Mouse (Mus musculus) c-Kit-positive CD71-positive TER-119-positive erythroid progenitor cells, embryonic 14.5 days (primary cell): ENCODE measurements around the gene Casq2.
A peak's percentile ranks its signal among the peaks of the same experiment; 100 is the strongest.
"Not testable (repeated sequence)": the region's sequence is repeated elsewhere in the genome, so short reads cannot be mapped to it uniquely, and the experiment has no call there.

Experiments
- DNase-seq: peaks from one replicate; pipeline ENCODE4 v3.0.0-alpha.2; 2013; ENCODE audit warnings: low spot score

Casq2 gene

DNA sequence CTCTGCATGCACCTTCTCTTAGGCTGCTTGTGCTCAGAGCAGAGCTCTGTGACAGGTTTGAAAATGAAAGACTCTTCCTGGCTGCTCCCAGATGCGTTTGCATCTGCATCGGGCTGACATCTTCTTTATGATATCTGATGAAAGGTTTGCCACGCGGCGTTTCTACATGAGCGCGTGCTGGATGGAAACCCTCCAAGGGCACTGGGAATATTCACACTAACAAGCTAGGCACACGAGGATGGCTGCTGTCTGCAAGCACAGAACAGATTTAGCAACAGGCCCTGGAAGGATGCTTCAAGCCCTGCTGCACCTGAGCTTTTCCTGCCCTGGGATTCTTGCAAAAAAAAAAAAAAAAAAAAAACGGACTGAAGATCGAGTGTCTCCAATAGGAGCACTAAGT lies 50.9 kb downstream of the Casq2 start:
- DNase-seq, result no peak

GRCm38 (mm10) chr3:102138899-102139298 lies 52.7 kb downstream of the Casq2 start:
- no peak for DNase-seq

DNA sequence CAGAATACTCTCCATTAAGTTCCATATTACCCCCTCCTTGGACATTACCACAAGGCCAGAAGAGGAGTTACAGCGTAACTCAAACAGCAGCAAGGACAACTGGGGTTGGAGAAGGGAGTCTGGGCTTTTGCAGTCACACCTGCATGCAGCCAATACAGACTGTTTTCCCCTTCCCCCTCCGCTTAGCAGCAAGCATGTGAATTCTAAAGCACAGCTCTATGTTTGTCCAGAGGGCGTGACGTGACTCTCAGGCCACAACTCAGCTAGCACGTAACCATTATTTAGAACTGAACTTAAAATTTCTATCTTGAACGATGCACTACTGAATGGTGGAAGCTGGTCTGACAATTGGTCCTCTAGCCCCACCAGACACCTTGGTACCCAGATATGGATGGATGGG lies 54.4 kb downstream of the Casq2 start:
- no peak for DNase-seq

- DNase-seq, result no peak
Measured at GRCm38 (mm10) chr3:102141451-102141850, 55.2 kb downstream of the Casq2 start.

DNA sequence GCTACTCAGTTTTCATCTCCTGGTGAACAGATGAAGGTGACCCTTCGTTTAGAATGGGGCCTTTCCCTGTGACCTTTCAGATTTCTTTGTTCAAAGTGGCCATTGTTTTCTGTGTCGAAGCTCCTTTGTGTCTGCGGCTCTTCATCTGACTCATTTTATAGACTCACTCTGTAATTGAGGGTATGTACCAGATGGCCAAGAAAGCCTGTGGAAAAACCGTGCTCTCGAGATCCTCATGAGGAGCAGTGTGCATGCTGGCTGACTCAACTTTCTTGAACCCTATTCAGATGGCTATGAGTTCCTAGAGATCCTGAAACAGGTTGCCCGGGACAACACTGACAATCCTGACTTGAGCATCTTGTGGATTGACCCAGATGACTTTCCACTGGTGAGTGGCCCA lies 55.7 kb downstream of the Casq2 start:
- no peak for DNase-seq

DNA sequence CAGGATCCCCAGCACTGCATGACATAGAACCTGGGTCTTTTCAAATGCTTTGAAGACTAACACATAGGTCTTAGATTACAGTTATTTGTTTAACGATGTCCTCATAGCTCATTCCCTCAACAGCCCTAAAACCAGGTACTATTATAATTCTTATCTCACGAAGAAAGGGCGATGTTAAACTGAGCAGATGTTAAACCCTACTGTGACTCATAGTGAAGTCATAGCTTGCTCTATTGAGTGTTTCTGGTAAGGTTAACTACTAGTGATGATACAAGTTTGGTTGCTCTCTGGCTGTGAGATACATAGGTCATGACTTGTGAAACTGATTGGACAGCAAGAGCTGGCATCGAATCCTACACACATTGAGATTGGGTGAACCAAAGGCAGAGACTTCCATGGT lies 56.7 kb downstream of the Casq2 start:
- DNase-seq, result no peak

DNA sequence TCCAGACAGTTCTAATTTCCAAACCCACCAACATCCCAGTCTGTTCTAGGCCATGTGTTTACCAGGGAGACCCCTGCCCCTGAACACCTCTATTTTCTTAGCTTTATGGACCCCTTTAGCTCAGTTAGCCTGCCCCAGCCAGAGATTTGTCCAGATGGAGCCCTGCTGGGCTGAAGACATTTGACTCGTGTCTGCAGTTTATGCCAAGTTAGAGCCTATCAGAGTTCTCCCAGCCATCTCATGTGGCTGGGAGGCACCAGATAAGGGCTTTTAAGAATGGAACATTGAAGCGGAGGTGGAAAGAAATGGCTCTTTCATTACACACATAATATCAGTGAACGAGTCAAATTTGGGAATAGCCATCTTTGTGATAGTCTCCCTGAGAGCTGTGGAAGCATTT lies 57.3 kb downstream of the Casq2 start:
- DNase-seq, result peak; percentile 78

DNA sequence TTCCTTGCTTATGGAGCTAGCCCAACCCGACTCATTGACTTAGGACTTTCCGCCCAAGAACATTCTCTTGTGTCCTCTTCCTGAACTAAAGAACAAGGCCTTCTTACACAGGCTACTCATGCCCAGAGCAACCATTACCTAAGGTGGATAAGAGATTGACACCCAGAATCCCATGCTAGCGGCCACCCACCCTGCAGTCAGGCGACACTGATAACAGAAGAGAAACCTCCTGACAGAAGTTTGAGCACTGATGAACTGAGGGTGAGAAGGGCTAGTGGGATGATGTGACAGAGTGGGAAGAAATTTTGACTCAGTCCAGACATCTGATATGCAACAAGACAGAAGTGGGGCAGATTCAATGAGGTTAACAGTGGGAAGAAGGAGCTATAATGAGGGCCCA lies 58.2 kb downstream of the Casq2 start:
- DNase-seq, result peak; percentile 71

DNA sequence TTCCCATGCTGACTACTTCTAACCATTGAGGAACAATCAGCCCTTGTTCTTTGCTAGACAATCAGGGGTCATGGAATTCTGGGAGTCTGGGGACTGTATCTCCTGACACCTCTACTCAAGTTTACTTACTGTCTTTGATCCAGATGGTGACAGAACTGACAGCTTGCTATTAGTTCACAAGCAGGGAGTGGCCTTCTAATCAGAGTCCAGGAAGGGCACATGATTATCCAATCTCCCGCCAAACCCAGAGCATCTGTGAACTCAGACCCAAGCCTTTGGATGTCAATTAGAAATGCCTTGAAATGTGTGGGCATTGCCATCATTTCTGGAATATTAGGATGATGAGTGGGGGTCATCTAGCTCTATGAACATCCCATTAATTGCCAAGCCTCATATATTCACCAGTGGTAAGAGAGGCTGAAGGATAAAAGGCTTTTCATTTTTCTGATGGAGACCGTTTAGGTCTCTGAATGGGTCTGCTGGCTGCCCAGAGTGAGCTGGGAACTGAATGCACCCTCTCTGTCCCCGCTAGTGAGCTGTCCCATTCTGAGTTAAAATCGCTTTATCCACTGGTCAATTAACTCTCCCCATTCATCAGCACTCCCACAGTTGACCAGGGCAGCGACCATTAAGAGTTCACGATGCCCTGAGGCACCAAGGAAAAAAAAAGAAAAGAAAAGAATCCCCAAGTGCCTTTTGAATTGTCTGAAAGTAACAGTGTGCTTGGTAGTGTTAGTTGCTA lies 59.6 kb downstream of the Casq2 start:
- peak; percentile 57 for DNase-seq

DNA sequence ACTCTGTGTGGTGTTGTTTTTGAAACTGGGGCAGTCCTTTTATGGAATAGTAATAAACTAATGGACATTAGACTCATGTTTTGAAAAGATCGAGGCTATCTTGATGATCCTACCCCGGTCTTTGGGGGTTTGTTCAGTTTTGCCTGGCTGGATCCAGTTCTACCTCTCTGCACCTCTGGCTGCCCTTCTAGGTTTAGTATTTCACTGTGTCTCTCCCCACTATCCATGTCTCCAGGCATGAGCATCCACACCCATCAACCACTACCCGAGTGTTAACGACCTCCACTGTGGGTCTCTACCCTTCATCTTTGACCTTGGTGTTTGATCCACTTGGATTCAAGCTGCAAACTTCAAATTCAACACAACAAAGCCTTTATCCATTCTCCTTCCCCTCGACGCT lies 60.2 kb downstream of the Casq2 start:
- no peak for DNase-seq

GRCm38 (mm10) chr3:102147189-102147588 lies 61.0 kb downstream of the Casq2 start:
- DNase-seq, result no peak

- DNase-seq, result no peak
Measured at GRCm38 (mm10) chr3:102149941-102150340, 63.7 kb downstream of the Casq2 start.

DNA sequence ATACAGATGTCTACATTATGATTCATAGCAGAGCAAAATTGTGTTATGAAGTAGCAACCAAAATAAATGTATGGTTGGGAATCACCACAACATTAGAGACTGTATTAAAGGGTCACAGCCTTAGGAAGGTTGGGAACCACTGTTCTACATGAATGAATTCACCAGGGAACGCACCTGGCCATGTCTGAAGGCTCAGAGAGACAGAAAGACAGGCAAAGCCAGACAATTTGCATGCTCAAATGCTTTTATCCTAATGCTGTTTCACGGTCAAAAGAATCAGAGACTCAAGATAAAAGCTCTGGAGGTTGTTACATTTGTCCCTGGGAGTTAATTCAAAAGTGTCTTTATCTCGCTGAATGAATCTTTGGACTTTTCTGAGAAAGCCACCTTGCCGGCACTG lies 65.6 kb downstream of the Casq2 start:
- DNase-seq, result no peak

DNA sequence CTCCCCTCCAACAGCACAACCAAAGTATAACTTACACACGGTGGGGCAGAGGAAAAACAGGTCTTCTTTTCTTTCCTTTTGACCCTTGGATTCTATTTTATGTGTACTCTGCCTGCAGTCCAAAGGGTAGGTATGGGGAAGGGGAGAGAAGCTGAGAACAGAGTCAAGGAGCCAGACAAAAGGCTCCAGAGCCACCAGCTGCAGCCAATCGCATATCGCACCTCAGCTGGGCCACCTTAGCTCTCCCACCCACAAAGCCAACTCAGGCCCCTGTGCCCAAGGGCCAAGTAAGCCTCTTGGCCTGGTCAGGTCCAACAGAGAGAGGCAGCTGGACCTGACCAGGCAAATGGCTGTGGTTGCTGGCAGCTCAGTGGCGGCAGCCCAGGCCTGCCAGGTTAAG lies 66.3 kb downstream of the Casq2 start:
- no peak for DNase-seq

DNA sequence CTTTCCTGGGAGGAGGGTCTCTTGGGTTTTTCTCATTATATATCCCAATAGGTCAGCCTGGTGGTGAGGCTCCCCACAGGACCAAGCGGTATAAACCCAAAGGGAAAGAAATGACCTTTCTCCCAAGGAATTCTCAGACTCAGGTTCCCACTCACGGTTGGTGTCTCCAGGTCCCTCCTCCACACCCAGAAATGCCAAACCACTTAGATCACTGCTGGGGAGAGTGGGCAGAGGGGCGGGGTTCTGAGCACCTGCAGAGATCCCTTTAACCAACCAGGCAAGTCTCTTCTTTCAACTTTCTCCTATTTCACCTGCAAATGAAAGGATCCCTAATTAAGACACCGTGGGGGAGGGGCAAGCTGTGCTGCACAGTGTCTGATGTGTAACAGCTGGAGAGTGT lies 66.7 kb downstream of the Casq2 start:
- no peak for DNase-seq

DNA sequence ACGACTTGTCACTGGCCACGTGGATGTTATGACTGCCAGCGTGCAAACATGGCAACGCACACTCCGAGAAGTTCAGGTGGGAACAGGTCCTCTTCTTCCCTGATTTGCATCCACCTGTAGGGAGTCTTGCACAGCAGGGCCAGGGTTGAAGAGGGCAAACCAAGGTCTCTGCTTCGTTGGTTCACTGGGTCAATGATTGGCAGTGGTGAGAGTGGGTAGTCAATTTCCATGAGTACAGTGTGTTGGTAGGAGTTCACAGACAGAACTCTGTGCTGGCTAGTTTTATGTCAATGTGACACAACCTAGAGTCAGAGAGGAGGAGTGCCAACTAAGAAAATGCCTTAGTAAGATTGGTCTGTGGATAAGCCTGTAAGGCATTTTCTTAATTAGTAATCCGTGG lies 67.9 kb downstream of the Casq2 start:
- no peak for DNase-seq

GRCm38 (mm10) chr3:102156737-102157136 lies 70.5 kb downstream of the Casq2 start:
- DNase-seq, result no peak

DNA sequence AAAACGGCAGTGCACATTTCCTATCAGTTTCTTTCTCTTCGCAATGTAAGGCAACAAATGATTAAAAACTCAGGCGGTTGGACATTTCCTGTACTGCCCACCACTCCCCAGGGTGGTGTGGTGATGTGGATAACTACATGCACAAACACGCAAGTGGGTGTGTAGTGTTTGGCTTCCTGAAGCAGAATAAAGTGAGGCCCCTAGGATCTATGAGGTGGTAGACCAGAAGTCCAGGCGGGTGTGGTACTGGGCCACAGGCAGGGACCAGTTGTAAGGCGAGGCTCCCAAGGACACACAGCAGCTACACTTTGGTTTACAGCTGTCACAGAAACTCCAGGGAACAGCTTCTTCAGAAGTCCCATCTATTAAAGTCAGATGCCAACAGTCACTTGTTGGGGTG lies 71.4 kb downstream of the Casq2 start:
- no peak for DNase-seq

DNA sequence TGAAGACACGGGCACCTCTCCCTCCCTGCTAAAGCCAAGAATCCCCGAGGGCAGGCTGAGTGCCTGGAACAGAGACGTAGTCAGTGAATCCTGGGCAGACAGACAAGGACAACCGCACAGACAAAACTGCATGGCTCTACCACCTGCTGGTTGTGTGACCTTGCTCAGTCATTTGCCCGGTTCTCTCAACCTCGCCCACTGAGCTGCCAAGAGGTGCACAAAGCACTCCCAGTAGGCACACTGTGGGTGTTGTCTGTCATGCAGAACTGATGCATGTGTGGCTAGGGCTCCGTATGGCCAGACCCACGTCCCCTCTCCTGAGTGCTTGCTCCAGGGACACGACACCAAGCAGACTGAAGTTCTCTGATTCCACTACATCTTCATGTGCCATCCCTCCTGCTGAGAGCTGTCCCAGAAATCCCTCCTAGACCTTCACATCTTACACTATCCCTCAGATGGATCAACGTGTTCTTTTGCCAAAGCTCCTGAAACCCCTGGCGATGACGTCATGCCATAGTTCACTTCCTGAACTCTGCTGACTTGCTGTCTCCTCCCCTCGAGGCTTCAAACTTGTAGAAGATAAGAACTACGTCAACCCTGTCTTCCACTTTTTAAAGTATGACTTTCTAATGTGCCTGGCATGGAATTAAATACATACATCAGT lies 72.7 kb downstream of the Casq2 start:
- DNase-seq, result no peak

GRCm38 (mm10) chr3:102159423-102160325 lies 73.5 kb downstream of the Casq2 start:
- DNase-seq, result no peak

DNA sequence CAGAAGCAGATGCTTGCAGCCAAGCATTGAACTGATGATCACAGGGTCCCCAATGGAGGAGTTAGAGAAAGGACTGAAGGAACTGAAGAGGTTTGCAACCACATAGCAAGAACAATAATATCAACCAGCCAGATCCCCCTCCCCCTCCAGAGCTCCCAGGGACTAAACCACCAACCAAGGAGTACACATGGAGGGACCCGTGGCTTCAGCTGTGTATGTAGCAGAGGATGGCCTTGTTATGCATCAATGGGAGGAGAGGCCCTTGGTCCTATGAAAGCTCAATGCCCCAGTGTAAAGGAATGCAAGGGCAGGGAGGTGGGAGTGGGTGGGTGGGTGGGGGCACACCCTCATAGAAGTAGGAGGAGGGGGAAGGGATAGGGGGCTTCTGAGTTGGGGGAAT lies 77.6 kb downstream of the Casq2 start:
- not testable (repeated sequence) for DNase-seq

DNA sequence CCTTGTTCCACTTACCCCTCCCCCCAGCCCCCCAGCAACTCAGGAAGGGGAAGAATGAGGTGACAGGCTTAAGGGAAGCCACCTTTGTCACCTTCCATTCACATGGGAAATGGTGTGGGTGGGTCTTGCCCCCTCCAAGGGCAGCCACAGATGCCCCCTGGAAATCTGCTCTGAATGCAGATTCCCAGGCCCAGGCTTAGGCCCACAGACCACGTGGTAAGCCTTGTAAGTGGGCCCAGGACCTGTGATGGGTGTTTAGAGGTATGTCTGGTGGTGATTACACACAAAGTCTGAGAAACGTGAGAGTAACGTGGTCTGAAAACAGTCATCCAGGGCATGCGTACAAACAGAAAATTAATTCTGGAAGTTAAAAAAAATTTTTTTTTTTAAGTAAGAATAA lies 78.7 kb downstream of the Casq2 start:
- peak; percentile 57 for DNase-seq
